Mouse (Mus musculus) MN1 (cell line): ENCODE measurements around the gene Stx19.

Experiments
- DNase-seq: peaks from one replicate; pipeline ENCODE4 v3.0.0-alpha.2; 2016; ENCODE audit warnings: low spot score

Gene Stx19

GRCm38 (mm10) chr16:62852464-62853252 is 38.2 kb downstream of the Stx19 start:
- no peak for DNase-seq

GRCm38 (mm10) chr16:62853611-62854126 is 39.2 kb downstream of the Stx19 start:
- DNase-seq: no peak

- DNase-seq: peak; percentile 48
These were observed 40.0 kb downstream of the Stx19 start, which contains the start of gene Pros1 for GRCm38 (mm10) chr16:62854191-62855068. Pros1 (plus strand) TSS chr16:62854307.

- DNase-seq: no peak
These were observed 40.9 kb downstream of the Stx19 start for GRCm38 (mm10) chr16:62855385-62855784.

GRCm38 (mm10) chr16:62856273-62856672 is 41.8 kb downstream of the Stx19 start:
- no peak for DNase-seq

GRCm38 (mm10) chr16:62857498-62857897 is 43.0 kb downstream of the Stx19 start:
- no peak for DNase-seq

GRCm38 (mm10) chr16:62858018-62858417 is 43.5 kb downstream of the Stx19 start:
- peak; percentile 16 for DNase-seq

- no peak for DNase-seq
These were observed 45.7 kb downstream of the Stx19 start for GRCm38 (mm10) chr16:62860140-62860539.

GRCm38 (mm10) chr16:62861455-62861854 is 47.0 kb downstream of the Stx19 start:
- DNase-seq: no peak

GRCm38 (mm10) chr16:62872688-62873117 is 58.2 kb downstream of the Stx19 start:
- DNase-seq: no peak

- DNase-seq: no peak
These were observed 58.7 kb downstream of the Stx19 start for GRCm38 (mm10) chr16:62873180-62873579.
